Mouse (Mus musculus) left cerebral cortex, adult 11 months (tissue): ENCODE data around the gene C1ql3.

ENCODE experiments used
- DNase-seq: peaks from one replicate; pipeline ENCODE4 v3.0.0; 2022; ENCODE audit warnings: low spot score

Gene C1ql3

DNA sequence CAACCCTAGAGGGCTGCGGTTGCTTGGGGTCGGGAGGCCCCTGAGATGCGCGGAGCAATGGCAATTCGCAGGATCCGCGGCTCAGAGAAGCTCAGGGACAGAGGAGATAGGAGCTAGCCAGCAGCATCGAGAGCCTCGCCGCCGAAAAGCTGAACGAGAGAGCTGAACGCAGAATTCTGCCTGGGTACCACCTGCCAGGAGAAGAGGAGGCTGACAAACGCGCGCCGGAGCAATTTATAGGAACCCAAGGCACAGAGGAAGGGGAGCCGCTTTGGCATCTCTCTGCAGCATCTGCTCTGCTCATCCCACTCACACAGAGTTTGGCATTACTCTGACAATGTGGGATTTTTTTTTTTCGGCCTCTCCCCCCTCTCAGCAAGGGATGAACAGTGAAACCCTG lies at the start of gene C1ql3:
Gene C1ql3 (minus strand): TSS at position 335 of the 400 bp plus-strand sequence.
- peak; percentile 67 for DNase-seq

DNA sequence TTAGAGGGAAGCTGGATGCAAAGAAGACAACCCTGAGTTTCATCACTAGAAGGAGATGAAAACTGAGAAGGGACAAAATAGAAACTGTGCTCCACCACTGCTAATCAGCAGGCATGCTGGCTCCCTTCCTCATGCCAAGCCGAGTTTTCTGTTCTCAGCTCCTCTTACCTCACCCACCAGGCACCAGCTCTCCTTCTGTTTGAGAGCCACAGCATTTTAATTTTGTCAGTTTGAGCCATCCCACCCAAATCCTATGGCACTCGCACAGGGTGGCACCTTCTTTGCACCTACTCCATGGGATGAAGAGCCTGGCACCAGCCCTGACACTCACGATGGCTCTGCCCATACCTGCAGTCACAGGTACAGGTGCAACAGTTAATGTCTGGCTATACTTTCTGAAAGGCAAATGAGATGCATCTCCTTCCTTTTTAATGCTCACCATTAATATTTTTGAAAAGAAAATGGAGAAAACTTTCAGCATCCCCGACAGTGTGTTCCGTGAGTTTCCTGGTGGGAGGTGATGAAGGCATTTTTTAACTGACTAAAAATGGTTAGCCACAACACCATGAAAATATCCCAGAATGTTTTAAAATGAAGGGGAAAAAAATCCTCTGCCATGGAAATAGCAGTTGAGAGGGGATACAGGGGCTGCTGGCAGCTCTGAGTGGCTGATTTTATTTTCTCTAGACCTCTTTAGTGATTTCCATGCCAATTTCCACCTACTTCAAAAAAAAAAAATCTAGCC lies 49.0 kb upstream of the C1ql3 start:
- DNase-seq: peak; percentile 49

DNA sequence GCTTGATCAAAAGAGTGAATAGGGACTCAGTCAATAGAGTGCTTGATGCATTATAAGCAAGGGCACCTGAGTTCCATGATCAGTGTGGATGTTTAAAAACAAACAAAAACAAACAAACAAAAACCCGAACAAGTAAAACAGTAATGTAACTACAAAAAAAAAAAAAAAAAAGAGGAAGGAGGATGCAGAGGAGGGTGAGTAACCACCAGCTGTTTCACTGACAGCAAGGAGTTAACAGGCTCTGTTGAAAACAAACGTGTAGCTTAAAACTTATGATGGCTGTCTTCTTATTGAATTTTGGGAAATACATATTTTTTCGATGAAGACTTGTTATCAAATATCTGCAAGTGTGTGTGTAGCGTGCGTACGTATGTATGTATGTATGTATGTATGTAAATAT lies 37.0 kb upstream of the C1ql3 start:
- DNase-seq: no peak

DNA sequence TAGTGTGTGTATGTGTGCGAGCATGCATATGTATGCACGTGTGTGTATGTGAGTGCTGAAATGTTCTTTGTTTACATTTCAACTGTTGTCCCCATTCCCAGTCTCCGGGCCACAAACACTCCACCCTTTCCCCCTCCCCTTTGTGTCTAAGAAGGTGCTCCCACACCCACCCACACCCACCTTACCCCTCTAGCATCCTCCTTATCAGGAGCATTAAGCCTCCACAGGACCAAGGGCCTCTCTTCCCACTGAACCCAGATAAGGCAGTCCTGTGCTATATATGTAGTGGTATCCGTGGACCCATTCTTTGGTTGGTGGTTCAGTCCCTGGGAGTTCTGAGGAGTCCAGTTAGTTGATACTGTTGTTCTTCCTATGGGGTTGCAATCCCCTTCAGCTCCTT lies 32.9 kb upstream of the C1ql3 start:
- no peak for DNase-seq

DNA sequence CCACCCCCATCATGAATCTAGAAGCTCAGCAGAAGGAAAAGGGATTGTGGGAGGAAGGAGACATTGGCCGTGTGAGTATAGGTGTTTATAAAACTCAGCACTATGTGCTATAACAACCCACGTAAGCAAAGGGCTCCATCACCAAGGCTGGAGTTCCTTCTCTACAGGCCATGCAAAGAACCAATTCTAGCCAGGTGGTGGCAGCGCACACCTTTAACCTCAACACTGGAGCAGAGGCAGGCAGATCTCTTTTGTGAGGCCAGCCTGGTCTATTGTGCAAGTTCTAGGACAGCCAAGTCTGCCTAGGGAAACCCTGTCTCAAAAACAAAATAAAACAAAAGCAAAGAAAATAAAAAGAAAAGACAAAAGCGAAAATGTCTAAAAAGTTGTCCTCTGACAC lies 28.2 kb upstream of the C1ql3 start:
- no peak for DNase-seq

DNA sequence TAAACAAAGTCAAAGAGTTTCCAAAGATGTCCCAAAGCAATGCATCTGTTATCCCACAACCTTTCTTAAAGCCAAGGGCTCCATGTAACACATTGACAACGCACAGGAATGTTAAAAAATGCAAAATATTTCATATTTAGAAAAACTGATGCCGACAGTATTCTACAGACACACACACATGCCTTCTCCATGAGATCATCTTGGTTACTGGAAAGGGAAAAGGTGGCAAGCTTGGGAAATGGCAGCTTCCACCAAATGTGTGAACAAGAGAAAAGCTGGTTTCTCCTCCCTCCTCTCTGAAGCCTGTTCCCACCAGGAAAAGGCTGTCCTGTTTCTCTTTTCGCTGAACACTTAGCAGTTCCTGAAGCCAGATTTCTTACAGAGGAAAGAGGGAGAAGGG lies 27.2 kb upstream of the C1ql3 start:
- DNase-seq: no peak

DNA sequence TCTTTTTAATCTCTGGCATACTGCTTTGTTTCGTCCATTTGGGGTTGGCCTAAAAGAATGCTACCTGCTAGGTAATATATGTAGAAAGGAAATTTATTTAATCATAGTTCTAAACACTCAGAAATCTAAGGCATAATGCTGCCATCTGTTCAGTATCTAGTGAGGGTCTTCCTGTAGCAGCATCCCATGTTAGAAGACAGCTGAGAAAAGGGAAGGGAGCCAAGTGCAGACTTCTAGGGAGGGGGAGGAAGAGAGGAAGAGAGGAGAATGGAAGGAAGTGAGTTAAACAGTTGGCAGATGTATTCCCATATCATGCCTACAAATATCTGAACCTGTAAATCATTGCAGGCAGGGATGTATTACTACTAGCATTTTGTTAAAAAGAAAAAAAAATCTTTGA lies 7.3 kb upstream of the C1ql3 start:
- no peak for DNase-seq

DNA sequence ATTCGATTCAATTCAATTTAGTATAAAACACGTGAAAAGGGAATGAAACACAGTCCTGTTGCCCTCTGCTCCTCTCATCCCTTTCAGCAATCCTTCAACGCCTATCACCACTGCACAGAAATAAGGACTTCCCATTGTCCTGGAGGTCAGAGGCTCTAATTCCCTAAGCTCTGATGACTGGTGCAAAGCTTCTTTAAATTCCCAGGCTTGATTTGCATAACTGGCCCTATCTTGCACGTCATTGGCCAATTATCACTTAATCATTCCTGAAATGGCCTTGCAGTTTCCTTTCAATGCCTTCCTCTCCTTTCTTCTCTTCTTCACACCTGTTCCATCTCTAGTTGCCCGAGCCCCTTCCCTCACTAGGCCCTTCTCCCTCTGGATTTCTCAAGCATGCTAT lies 6.8 kb upstream of the C1ql3 start:
- DNase-seq: no peak

DNA sequence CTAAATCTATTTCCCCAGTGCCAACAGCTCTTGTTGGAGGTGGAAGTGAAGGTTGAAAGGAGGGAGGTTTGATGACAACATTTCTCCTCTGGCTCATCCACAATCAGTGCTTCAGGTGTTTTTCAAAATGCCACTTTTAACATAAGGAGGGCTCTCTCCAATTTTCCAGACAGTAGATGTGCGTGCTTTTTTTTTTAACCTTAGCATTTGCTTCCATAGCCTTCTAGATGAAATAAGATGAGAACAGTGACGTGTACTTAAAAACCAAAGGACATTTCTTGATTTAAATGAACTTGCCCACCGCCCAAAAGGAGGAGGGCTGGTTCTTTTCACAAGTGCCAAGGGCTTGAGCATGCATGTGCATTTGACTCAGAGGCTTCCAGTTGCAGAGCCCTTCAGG lies 367 bp upstream of the C1ql3 start:
- DNase-seq: no peak

DNA sequence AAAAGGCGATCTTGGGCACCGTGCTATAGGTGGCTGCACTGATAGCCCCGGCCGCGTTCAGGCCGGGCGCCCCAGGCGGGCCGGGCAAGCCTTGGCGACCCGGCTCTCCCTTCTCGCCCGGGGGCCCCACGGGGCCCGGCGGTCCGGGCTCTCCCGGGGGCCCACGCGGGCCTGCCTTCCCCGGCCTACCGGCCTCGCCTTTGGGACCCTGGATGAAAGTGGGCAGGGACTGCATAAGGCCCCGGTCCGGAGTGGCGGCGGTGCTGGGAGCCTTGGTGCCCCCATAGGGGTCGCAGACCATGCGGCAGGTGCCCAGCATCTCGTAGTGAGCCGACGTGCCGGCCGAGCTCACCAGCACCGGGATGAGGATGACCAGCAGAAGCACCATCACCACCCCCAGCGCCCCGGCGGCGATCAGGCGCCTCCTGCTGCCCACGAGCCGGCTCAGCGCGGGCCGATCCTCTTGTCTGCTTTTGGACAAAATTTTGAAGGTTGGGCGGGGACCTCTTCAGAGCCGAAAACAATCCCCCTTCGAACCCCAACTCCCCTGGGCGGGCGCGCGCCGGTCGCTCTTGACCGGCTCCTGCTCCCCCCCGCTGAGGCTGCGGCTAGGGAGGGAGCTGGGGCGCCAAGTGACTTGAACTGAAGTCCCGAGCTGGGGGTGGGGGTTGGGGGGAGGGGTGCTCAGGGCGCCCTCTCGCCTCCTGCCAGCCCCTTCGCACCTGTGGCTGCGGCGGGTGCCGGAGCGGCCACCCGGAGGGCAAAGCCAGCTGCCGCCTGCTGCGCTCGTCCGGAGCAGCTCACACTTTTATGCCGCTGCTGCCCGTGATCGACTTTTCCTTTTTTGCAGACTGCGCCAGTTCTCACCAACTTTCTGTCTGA lies 905 bp downstream of the C1ql3 start:
- DNase-seq: no peak

DNA sequence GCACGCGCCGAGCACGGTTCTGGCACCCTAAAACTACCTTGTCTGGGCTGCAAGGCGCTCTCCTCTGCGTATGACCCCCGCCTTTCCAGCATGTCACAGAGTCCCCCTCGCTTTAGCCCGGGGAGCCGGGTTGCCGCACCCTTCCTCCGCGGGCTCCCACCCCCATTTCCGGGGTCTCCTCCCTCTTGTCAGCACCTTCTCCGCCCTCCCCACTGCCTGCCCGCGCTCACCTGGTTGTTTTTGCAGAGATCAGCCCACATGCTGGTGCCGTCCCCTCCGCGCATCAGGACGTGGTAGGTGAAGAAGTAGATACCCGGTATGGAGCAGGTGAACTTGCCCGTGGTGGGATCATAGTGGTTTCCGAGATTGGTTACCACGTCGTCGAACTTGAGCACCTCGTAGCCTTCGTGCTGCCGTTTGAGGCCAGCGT lies 1.6 kb downstream of the C1ql3 start:
- no peak for DNase-seq

DNA sequence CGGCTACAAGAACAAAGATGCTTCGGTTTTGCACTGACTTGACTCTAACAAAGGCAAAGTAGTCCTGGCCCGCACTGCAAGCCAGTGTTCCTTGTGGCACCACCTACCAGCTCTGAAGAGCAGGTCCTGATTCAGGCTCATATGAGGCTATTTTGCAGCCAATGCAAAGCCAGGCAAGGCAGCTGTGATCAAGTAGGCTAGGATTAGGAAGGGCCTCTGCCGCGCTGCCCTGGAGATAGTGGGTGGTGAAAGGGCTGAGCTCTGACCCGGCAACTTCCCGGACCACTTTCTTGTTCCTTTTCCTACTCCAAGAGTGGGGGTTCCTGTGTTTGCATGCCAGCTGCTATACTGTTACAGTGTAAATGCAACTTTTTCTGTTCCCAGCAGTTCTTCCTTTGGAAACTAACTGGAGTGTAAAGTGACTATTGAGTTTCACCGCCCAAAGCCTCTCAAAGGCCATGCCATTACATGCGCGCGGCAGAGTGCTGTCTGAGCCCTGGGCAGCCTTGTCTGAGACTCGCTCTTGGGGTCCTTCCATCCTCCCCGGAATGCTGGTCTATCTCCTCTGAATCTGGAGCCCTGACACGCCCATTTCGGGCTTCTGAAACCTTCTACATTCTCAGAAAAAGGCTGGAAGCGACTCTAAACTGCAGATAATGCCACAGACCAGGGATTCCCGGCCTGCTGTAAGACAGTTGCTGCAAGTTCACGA lies 2.2 kb downstream of the C1ql3 start:
- no peak for DNase-seq

DNA sequence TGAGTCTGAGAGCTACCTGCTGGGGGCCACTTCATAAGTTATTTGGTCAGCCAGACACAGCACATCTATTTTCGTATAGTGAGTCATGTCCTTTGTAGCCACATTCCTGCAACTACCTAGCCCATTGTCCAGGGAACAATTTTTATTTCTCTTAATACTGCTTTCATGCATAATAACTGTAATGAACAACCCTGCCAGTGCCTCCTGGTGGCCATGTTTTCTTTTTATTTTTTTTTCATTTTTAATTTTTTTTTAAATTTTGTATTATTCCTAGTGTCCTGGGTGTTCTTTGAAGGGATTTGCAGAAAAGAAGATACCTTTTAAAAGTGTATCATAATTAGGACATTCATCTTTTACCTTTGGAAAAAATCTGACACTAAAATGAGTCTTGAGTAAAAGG lies 3.2 kb downstream of the C1ql3 start:
- no peak for DNase-seq

DNA sequence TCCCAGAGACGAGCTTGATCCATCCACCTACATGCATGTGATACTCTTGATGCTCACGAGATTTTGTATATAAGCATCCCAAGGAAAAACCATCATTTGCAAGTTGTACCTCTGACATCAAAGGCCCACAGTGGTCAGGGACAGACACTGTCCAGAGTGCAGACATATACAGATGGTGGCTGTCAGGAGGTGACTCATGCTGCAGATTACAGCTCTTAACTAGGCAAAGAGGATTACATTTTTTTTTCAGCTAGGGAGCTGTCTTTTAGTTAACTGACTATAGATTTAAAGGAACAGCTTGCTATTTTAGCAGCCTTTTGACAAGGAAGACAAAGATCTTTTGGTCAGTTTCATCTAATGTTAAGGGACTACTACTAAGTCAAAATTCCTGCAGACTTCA lies 11.6 kb downstream of the C1ql3 start:
- no peak for DNase-seq

DNA sequence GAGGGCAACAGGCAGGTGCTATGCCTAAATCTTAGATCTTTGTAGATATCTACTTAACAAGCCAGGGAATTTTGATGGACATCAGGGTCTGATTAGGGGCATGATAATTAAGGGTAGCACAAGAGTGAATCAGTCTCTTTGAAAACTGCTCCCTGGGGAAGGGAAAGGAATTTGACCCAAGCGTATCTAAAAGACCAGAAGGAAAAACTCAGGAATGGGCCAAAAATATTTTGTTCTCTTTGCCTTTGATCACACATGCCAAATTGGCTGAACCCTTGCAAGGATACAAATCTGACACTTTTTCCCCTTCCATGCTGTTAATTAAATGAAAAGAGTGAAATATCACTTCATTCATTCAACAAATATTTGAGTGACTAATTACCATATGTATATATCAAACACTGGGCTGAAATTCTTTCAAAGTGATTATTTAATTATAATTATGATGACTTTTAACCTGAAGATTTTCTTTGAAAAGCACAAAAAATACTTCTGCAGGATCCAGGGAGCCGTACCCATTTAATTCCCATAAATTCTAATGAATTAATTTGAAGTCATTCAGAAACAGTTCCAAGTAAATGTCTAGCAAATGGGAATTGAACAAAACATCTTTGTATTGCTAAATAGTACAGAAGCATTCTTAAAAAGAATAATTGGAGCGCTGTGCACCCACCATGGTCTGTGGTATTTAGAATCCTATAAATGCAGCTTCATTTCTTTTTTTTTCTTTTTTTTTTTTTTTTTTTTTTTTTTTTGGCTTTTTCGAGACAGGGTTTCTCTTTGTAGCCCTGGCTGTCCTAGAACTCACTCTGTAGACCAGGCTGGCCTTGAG lies 26.5 kb downstream of the C1ql3 start:
- no peak for DNase-seq

DNA sequence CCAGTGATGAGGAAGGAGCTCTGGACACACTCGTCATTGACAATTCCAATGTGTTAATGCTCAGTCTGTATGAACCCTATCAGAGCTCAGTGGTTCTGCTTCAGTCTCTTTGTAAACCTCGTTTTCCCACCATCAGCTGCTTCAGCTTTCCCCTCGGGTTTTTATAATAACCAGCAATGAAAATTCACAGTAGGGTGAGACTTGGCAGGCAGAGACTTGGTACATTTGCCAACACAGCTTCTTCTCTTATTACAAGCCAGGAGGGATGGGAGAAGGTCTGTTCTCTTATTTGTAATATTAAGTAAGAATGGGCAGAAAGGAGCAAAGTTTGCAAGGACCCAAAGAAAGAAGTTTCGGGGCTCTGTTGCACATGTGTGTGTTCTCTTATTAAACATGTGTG lies 32.8 kb downstream of the C1ql3 start:
- DNase-seq: no peak

DNA sequence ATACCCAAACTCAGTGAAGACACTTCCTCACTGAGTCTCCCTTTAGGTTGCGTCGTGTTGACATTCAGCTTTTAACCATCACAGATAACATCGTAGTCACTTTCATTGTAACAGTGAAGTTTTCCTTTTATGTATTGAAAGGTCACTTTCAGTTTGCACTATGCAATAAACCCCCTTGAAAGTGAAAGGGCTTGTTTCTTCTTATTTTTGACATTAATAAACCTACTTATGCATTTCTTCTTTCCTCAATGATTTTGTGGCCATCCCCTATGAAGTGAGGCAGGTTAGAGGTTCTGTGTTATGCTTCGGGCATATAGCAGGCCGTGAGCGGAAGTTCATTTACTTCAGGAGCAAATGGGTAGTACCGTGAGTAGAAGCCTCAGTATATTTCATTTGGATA lies 34.2 kb downstream of the C1ql3 start:
- DNase-seq: no peak

DNA sequence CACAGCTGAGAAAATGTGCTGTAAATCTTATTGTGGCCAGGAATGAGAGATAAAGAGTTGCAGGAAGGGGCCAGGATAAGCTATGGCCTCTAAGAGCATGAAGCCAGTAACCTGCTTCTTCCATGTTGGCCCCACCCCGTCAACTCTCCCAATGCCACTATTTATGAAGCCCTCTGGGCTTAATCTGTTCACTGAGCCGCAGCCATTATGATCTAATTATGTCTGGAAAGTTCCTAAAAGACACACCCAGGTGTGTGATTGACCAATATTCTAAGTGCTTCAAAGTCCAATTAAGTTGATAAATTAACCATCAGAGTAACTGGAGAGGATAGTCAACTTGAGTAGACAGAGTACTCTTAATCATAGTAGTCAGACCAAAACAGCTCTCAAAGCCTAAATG lies 37.9 kb downstream of the C1ql3 start:
- no peak for DNase-seq

DNA sequence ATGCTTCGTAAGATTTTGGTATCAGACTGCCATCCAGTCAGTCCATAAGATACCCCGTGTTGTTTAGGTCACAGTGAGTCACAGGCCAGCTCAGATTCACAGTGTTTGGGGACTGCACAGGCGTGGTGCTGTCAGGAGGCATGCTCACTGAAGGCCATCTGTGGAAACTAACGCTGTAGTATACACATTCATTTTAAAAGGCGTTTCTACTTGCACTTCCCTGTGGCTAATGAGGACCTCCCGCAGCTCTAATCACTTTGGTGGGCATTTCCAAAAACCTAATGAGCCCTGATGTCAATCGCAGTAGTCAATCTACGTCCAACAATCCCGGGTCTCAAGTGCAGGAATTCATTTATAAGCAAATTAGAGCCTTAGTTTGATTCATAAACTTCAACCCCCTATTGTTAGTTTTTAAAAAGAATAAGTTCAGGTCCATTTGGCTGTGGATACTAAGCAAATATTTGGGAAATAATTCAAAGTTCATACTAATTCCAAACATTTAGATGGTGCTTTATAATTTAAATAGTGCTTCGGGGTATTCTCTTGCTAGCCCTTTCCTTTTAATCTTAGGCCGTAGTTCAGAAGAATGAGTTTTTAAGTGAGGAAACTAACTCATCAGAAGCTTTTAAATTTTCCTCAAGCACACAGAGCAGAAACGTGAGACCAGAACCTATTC lies 41.4 kb downstream of the C1ql3 start:
- DNase-seq: peak; percentile 7

DNA sequence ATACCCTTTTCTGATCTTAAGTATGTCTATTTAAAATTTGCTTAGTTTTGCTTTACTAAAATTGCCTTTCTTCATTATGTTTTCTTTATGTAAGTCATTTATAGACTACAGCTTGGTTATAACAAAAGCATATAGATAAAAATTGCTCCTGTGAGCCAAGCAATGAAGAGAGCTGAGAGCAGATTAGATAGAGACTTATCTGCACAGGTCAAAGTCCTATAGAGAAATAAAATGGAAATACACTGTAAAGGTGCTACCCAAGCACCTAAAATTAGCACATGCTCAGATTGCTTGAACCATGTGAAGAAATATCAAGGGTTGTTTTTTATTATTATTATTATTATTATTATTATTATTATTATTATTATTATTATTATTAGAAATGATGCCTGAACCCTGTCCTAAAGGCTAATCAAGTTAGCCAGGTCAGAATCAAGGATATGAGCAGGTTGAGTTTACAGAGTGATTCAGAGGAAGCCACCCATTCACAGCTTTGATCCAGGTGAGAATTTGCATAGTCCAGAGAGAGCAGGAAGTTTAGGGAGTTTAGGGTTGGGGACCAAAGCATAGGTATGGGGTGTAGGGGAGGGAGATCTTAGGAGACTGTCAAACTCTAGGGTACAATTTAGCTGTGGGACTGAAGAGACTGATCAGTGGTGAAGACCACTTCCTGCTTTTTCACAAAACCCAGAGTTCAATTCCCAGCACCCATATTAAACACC lies 54.7 kb downstream of the C1ql3 start:
- DNase-seq: no peak
